Mouse (Mus musculus) liver, embryonic 14.5 days (tissue): ENCODE data around the gene Dimt1. TPM values are rescaled to one million over a fixed set of nuclear protein-coding genes. Genes with fewer than 3 reads are reported as not detected.
"Not testable (repeated sequence)": the region's sequence is repeated elsewhere in the genome, so short reads cannot be mapped to it uniquely, and the experiment has no call there.

Source experiments
- ATAC-seq: fragments of 200-750 bp; cut with Nextera tagmentation; 2 replicates; pipeline ENCODE4 v1.8.0; 2017; ENCODE audit warnings: moderate number of reproducible peaks, mild to moderate bottlenecking, moderate library complexity; ENCODE audit not compliant: insufficient read depth
- DNase-seq, 3 experiments: peaks; one replicate each; pipeline ENCODE4 v3.0.0-alpha.2; 2012 to 2013; ENCODE audit warnings: low read depth in 3 of 3, low spot score in 3 of 3
- H3K27ac ChIP-seq: fragments of 300-500 bp; sonication (generic); 2 replicates; pipeline ENCODE4 v1.5.1; 2014; ENCODE audit warnings: moderate library complexity, mild to moderate bottlenecking, control low read depth, inconsistent platforms
- H3K27me3 ChIP-seq: fragments of 300-500 bp; sonication (generic); 2 replicates; pipeline ENCODE4 v1.6.1; 2014; ENCODE audit warnings: mild to moderate bottlenecking, low read length, moderate library complexity; ENCODE audit not compliant: control insufficient read depth, insufficient read depth
- H3K36me3 ChIP-seq: fragments of 300-500 bp; sonication (generic); replicated peaks from 2 replicates; pipeline ENCODE4 v1.6.1; 2014; ENCODE audit warnings: low read depth; ENCODE audit not compliant: control insufficient read depth, insufficient read depth
- H3K4me1 ChIP-seq, 2 experiments: fragments of 200-500 bp in 1 of 2; fragments of 300-500 bp in 1 of 2; sonication (generic) in 1 of 2; replicated peaks; 2 replicates each; pipeline ENCODE4 v1.6.1; 2012 to 2014; ENCODE audit warnings: antibody characterized with exemption in 1 of 2, inconsistent platforms in 1 of 2, low read length in 1 of 2; ENCODE audit not compliant: control insufficient read depth in 2 of 2, insufficient read depth in 2 of 2
- H3K4me2 ChIP-seq: fragments of 300-500 bp; sonication (generic); 2 replicates; pipeline ENCODE4 v1.6.1; 2014; ENCODE audit warnings: low read depth, mild to moderate bottlenecking, control low read depth, moderate library complexity
- H3K4me3 ChIP-seq, 2 experiments: fragments of 200-500 bp in 1 of 2; fragments of 300-500 bp in 1 of 2; sonication (generic) in 1 of 2; 2 replicates each; pipeline ENCODE4 v1.5.1; 2012 to 2014; ENCODE audit warnings: low read depth in 2 of 2, low read length in 2 of 2, mild to moderate bottlenecking in 2 of 2, control low read depth in 1 of 2, inconsistent platforms in 1 of 2, moderate library complexity in 1 of 2; ENCODE audit not compliant: insufficient read depth in 1 of 2
- H3K9ac ChIP-seq: fragments of 300-500 bp; sonication (generic); replicated peaks from 2 replicates; pipeline ENCODE4 v1.6.1; 2014; ENCODE audit warnings: mild to moderate bottlenecking, control low read depth, moderate library complexity
- H3K9me3 ChIP-seq: fragments of 300-500 bp; sonication (generic); 2 replicates; pipeline ENCODE4 v1.6.1; 2016; ENCODE audit warnings: low read length, mixed read lengths; ENCODE audit not compliant: control insufficient read depth
- CTCF ChIP-seq: IDR thresholded peaks from 2 replicates; pipeline ENCODE4 v1.5.1; 2016; ENCODE audit warnings: antibody characterized with exemption, low read depth, control low read depth
- EP300 ChIP-seq: IDR thresholded peaks from 2 replicates; pipeline ENCODE4 v1.6.1; 2016; ENCODE audit warnings: antibody characterized with exemption, low read depth
- WGBS: fragments of 180-500 bp; shearing (Covaris S2); extraction: QIAGEN DNeasy Blood & Tissue Kit; methylation state at CpG from one replicate; pipeline ENCODE4 v1.1.7; 2014; ENCODE audit not compliant: insufficient replicate concordance; 5-methylcytosine and 5-hydroxymethylcytosine counted together
- polyA plus RNA-seq, 2 experiments: library from polyadenylated mRNA; depleted of rRNA in 1 of 2; stranded (reverse) in 1 of 2; unstranded in 1 of 2; fragments of >200 nt; fragmentation: Nextera tagmentation in 1 of 2; extraction: Ambion mirVana in 1 of 2; gene quantifications; 2 replicates each; pipeline versions ENCODE4 v1.2.1 to v1.2.3; 2012 to 2014

Dimt1 gene
- polyA plus RNA-seq (2012; rRNA removed) (7.6 and 9.2 TPM in 2 replicates), polyA plus RNA-seq (2014; fragmentation: Nextera tagmentation; extraction: Ambion mirVana) (18.6 and 19.5 TPM in 2 replicates)

- ATAC-seq (peak; percentile 99), DNase-seq (peak; percentile 85 to 88 (median 85))
- Histone ChIP-seq H3K27me3 (no peaks in the 10 kb centered on the region), H3K4me2 (peak within 1 kb of the TSS; percentile 86), H3K4me3 (peak within 1 kb of the TSS; percentile 67 to 99), H3K36me3 (peaks cover 21% of the 10 kb centered on the region), H3K27ac (peak within 1 kb of the TSS; percentile 64), H3K9me3 (no peaks in the 10 kb centered on the region), H3K4me1 (peaks cover 2 to 9% of the 10 kb centered on the region in 2 experiments), H3K9ac (peak within 1 kb of the TSS; percentile 94)
- WGBS, result under 1% methylated on average over 68 of the region's 68 CpGs
- TF ChIP-seq CTCF, result no peak
- no peak for TF ChIP-seq EP300
Measured at GRCm38 (mm10) chr13:106946594-106947540, at the start of gene Dimt1. TSS of gene Dimt1 (plus strand) at chr13:106947127.

- Histone ChIP-seq H3K27ac (no peak overlapping the region), H3K4me1 (no peaks in the 10 kb centered on the region), H3K4me3 (no peak overlapping the region), H3K36me3 (peaks cover 20% of the 10 kb centered on the region), H3K4me2 (no peak overlapping the region), H3K9me3 (no peaks in the 10 kb centered on the region), H3K27me3 (no peaks in the 10 kb centered on the region), H3K9ac (no peak overlapping the region)
- TF ChIP-seq EP300 (no peak), CTCF (no peak)
- DNase-seq (no peak), ATAC-seq (no peak)
- 83% methylated on average over 3 of the region's 3 CpGs for WGBS
Measured at GRCm38 (mm10) chr13:106904637-106905036, 42.3 kb upstream of the Dimt1 start.

- WGBS, result 76% methylated on average over 6 of the region's 6 CpGs
- not testable (repeated sequence) for ATAC-seq
Measured at GRCm38 (mm10) chr13:106905154-106905553, 41.8 kb upstream of the Dimt1 start.

DNA sequence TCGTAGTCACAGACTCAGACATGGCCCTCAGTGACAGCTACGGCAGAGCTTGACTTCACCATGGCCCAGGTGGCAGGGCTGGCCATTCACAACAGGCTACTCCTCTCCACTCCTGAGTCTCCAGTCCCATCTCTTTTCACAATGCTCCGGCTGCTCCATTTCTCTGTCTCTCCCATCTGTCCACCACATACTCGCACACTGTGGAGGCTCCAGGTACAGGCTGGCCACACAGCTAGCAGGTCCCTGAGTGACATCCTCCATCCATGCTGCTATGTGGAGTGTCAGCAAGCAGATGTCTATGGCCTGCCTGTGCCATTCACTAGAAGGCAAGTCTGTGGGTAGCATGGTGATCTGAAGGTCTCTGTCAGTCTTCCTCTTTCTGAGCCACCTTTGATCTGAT lies 39.7 kb upstream of the Dimt1 start:
- Histone ChIP-seq H3K36me3 (peaks cover 22% of the 10 kb centered on the region), H3K27ac (no peak overlapping the region), H3K9ac (no peak overlapping the region), H3K4me2 (no peak overlapping the region), H3K9me3 (no peaks in the 10 kb centered on the region), H3K4me1 (peaks cover 0 to 4% of the 10 kb centered on the region in 2 experiments; a peak in 2 of 4 replicates), H3K27me3 (no peaks in the 10 kb centered on the region), H3K4me3 (no peak overlapping the region)
- 92% methylated on average over 4 of the region's 4 CpGs for WGBS
- TF ChIP-seq EP300 (no peak), CTCF (no peak)
- ATAC-seq (0 out of 2 replicates have a peak, but pooled peaks have one; percentile 16), DNase-seq (no peak)

More at GRCm38 (mm10) chr13:106905154-106905553, 41.8 kb upstream of the Dimt1 start:
- not testable (repeated sequence) for H3K4me3 ChIP-seq, H3K27me3 ChIP-seq, H3K4me2 ChIP-seq, DNase-seq, H3K4me1 ChIP-seq, H3K27ac ChIP-seq, H3K9me3 ChIP-seq, H3K9ac ChIP-seq
- peaks cover 25% of the 10 kb centered on the region for H3K36me3 ChIP-seq

- H3K27me3 ChIP-seq, result no peaks in the 10 kb centered on the region
- H3K36me3 ChIP-seq, result peaks cover 22% of the 10 kb centered on the region
- peaks cover 13 to 20% of the 10 kb centered on the region in 2 experiments for H3K4me1 ChIP-seq
- no peak for ATAC-seq
- 86% methylated on average over 10 of the region's 10 CpGs for WGBS
- H3K9me3 ChIP-seq, result no peaks in the 10 kb centered on the region
- no peak overlapping the region for H3K4me3 ChIP-seq
- no peak overlapping the region for H3K4me2 ChIP-seq
- TF ChIP-seq EP300 (no peak), CTCF (no peak)
- no peak for DNase-seq
- H3K9ac ChIP-seq, result no peak overlapping the region
- H3K27ac ChIP-seq, result no peak overlapping the region
Measured at GRCm38 (mm10) chr13:106910096-106910495, 36.8 kb upstream of the Dimt1 start.
